ENCODE assay signal across 8 mouse cellular contexts in the genomic region with DNA sequence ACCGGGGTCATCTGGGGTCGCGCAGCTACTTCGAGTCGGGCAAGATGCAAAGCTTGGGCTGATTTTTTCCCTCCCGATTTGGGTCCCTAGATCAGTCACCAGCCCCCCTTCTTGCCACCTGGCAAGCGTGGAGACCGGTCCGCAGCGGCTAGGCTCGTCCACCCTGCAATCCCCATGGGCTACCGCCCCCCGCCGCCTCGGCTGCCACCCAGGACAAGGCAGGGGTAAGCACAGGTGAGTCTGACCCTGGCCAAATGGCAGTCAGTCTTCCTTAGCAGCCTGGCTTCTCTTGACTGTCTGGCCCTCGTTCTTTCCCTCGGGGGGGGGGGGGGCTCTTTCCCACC. TPM values are rescaled to one million over a fixed set of nuclear protein-coding genes. Genes with fewer than 3 reads are reported as not detected.
DNase-seq lines count a peak whose midpoint lies in the region; ATAC-seq and TF ChIP-seq lines count a peak whose summit lies in the region.
"Had no signal": no experiment of that assay in that cellular context is flagged by ENCODE, and none has a peak within 500 bp of the region (broad histone marks: within the 10 kb centered on the region; RNA-seq: fewer than 3 reads in every experiment).

No protein-coding gene starts in this region.

- H3K9ac ChIP-seq in lung, postnatal 0 days (replicated peaks; ENCODE audit: low read depth): 0 out of 2 replicates have a peak overlapping the region, but pooled peaks have one; percentile 13
- H3K9ac ChIP-seq in forebrain, embryonic 14.5 days (ENCODE audit: low read length): peak overlapping the region; percentile 70
- H3K9ac ChIP-seq in limb, embryonic 13.5 days: peak overlapping the region; percentile 64; the same call in 1 of the 2 replicates
- H3K9ac ChIP-seq in stomach, embryonic 15.5 days: peak overlapping the region; percentile 39; the same call in 1 of the 2 replicates

- no peaks in the 10 kb centered on the region; the same call in 1 of the 2 replicates for H3K27me3 ChIP-seq in lung, postnatal 0 days (replicated peaks; ENCODE audit: insufficient read depth, low read length)
- no peaks in the 10 kb centered on the region for H3K27me3 ChIP-seq in forebrain, embryonic 14.5 days (replicated peaks; ENCODE audit: control insufficient read depth, insufficient read depth, low read length)
- H3K27me3 ChIP-seq in limb, embryonic 13.5 days: peaks cover 46% of the 10 kb centered on the region
- 0 out of 2 replicates have a peak, but pooled peaks cover 9% of the 10 kb centered on the region for H3K27me3 ChIP-seq in stomach, embryonic 15.5 days (replicated peaks)

- H3K27ac ChIP-seq in lung, postnatal 0 days (ENCODE audit: low read length): no peak overlapping the region
- no peak overlapping the region for H3K27ac ChIP-seq in forebrain, embryonic 14.5 days (ENCODE audit: low read depth, low read length)
- H3K27ac ChIP-seq in limb, embryonic 13.5 days: no peak overlapping the region
- H3K27ac ChIP-seq in stomach, embryonic 15.5 days: no peak overlapping the region
- H3K27ac ChIP-seq: macrophage had no signal

- H3K4me1 ChIP-seq in lung, postnatal 0 days (ENCODE audit: insufficient read depth, low read depth, low read length): no peaks in the 10 kb centered on the region; the same call in 1 of the 2 replicates
- peaks cover 6% of the 10 kb centered on the region; the same call in 1 of the 2 replicates for H3K4me1 ChIP-seq in forebrain, embryonic 14.5 days (ENCODE audit: control insufficient read depth, insufficient read depth, low read length)
- H3K4me1 ChIP-seq in limb, embryonic 13.5 days: no peaks in the 10 kb centered on the region
- peaks cover 7% of the 10 kb centered on the region for H3K4me1 ChIP-seq in stomach, embryonic 15.5 days

- ATAC-seq in lung, postnatal 0 days: peak; percentile 45
- peak; percentile 49 for ATAC-seq in forebrain, embryonic 14.5 days
- ATAC-seq in limb, embryonic 13.5 days (ENCODE audit: low FRiP score, low read depth): peak; percentile 29; the same call in 1 of the 2 replicates
- ATAC-seq in stomach, embryonic 15.5 days (ENCODE audit: insufficient read depth, low FRiP score, low read depth): 0 out of 2 replicates have a peak, but pooled peaks have one; percentile 19

- peak overlapping the region; percentile 75 for H3K4me2 ChIP-seq in lung, postnatal 0 days (replicated peaks; ENCODE audit: low read depth, low read length)
- H3K4me2 ChIP-seq in forebrain, embryonic 14.5 days (ENCODE audit: low read length): peak overlapping the region; percentile 93
- H3K4me2 ChIP-seq in limb, embryonic 13.5 days (replicated peaks): peak overlapping the region; percentile 91
- peak overlapping the region; percentile 91 for H3K4me2 ChIP-seq in stomach, embryonic 15.5 days

- H3K9me3 ChIP-seq in lung, postnatal 0 days (ENCODE audit: low read length): no peaks in the 10 kb centered on the region
- no peaks in the 10 kb centered on the region for H3K9me3 ChIP-seq in forebrain, embryonic 14.5 days (replicated peaks; ENCODE audit: control insufficient read depth, low read length)
- no peaks in the 10 kb centered on the region for H3K9me3 ChIP-seq in limb, embryonic 13.5 days
- no peaks in the 10 kb centered on the region for H3K9me3 ChIP-seq in stomach, embryonic 15.5 days

- H3K36me3 ChIP-seq in lung, postnatal 0 days (ENCODE audit: insufficient read depth, low read length): no peaks in the 10 kb centered on the region
- H3K36me3 ChIP-seq in forebrain, embryonic 14.5 days (ENCODE audit: control insufficient read depth, insufficient read depth, low read length): no peaks in the 10 kb centered on the region
- no peaks in the 10 kb centered on the region for H3K36me3 ChIP-seq in limb, embryonic 13.5 days
- H3K36me3 ChIP-seq in stomach, embryonic 15.5 days: no peaks in the 10 kb centered on the region

- WGBS in lung, postnatal 0 days: 1% methylated on average over 16 of the region's 17 CpGs
- under 1% methylated on average over 17 of the region's 17 CpGs for WGBS in forebrain, embryonic 14.5 days
- WGBS in limb, embryonic 13.5 days: 0% methylated on average over 17 of the region's 17 CpGs
- 0% methylated on average over 17 of the region's 17 CpGs for WGBS in stomach, embryonic 15.5 days

- no peak for DNase-seq in lung, postnatal 0 days (ENCODE audit: low spot score)
- no peak for DNase-seq in lung, postnatal 14 days
- DNase-seq in forebrain, embryonic 14.5 days (ENCODE audit: low spot score): no peak
- no peak for DNase-seq in right cerebral cortex, postnatal 25 days
- no peak for DNase-seq in thymus, adult 18-20 months

- no peak for TF ChIP-seq CTCF in lung, postnatal 0 days (IDR thresholded peaks at IDR 0.05)

- no peak for TF ChIP-seq EP300 in lung, postnatal 0 days (IDR thresholded peaks at IDR 0.05)

- H3K4me3 ChIP-seq in lung, postnatal 0 days (ENCODE audit: low read depth, low read length): peak overlapping the region; percentile 36
- peak overlapping the region; percentile 45 for H3K4me3 ChIP-seq in forebrain, embryonic 14.5 days (ENCODE audit: low read depth, low read length)
- H3K4me3 ChIP-seq in limb, embryonic 13.5 days: peak overlapping the region; percentile 55
- peak overlapping the region; percentile 51 for H3K4me3 ChIP-seq in stomach, embryonic 15.5 days (replicated peaks)

RNA-seq across cellular contexts. Expression of a gene that starts 0.8 kb away (rescaled TPM):
- polyA plus RNA-seq in lung, postnatal 0 days (2015; fragmentation: Nextera tagmentation; extraction: Ambion mirVana): 0.85 and 1.4 TPM in 2 replicates
- polyA plus RNA-seq in forebrain, embryonic 14.5 days (2014; fragmentation: Nextera tagmentation; extraction: Ambion mirVana): 19.0 and 25.3 TPM in 2 replicates
- 3.5 and 4.0 TPM in 2 replicates for polyA plus RNA-seq in limb, embryonic 13.5 days (2015; fragmentation: Nextera tagmentation; extraction: Ambion mirVana)
- 1.6 and 1.7 TPM in 2 replicates for polyA plus RNA-seq in stomach, embryonic 15.5 days (2015; fragmentation: Nextera tagmentation; extraction: Ambion mirVana)
- polyA plus RNA-seq: macrophage had no signal

RNA-seq across cellular contexts. Expression of a gene that starts 0.9 kb away (rescaled TPM):
- 0.87 and 1.2 TPM in 2 replicates for polyA plus RNA-seq in lung, postnatal 0 days (2015; fragmentation: Nextera tagmentation; extraction: Ambion mirVana)
- 0.63 and 0.86 TPM in 2 replicates for polyA plus RNA-seq in forebrain, embryonic 14.5 days (2014; fragmentation: Nextera tagmentation; extraction: Ambion mirVana)
- 1.1 TPM in 2 replicates for polyA plus RNA-seq in limb, embryonic 13.5 days (2015; fragmentation: Nextera tagmentation; extraction: Ambion mirVana)
- 0.80 and 1.2 TPM in 2 replicates for polyA plus RNA-seq in stomach, embryonic 15.5 days (2015; fragmentation: Nextera tagmentation; extraction: Ambion mirVana)

RNA-seq across cellular contexts. Expression of a gene that starts 44.1 kb away (rescaled TPM):
- 0.51 and 0.76 TPM in 2 replicates for polyA plus RNA-seq in lung, postnatal 0 days (2015; fragmentation: Nextera tagmentation; extraction: Ambion mirVana)
- 20.8 and 22.1 TPM in 2 replicates for polyA plus RNA-seq in forebrain, embryonic 14.5 days (2014; fragmentation: Nextera tagmentation; extraction: Ambion mirVana)
- 1.00 and 1.2 TPM in 2 replicates for polyA plus RNA-seq in limb, embryonic 13.5 days (2015; fragmentation: Nextera tagmentation; extraction: Ambion mirVana)
- polyA plus RNA-seq in stomach, embryonic 15.5 days (2015; fragmentation: Nextera tagmentation; extraction: Ambion mirVana): 0.70 and 0.81 TPM in 2 replicates
- polyA plus RNA-seq: macrophage had no signal

Comparison
In these comparisons a context has a peak if more than half of its experiments do, and no peak if none do; other contexts are left out.
1. H3K9ac ChIP-seq: peak in every context shown above with its lines; median percentile 70 in forebrain, embryonic 14.5 days; 64 in limb, embryonic 13.5 days; 39 in stomach, embryonic 15.5 days; 13 in lung, postnatal 0 days.
2. RNA of a gene that starts 44.1 kb away (polyA plus RNA-seq): 20.8 to 22.1 TPM in forebrain, embryonic 14.5 days; 1.00 to 1.2 TPM in limb, embryonic 13.5 days, 0.70 to 0.81 TPM in stomach, embryonic 15.5 days and 0.51 to 0.76 TPM in lung, postnatal 0 days; every median in the first group is over 10 times any median in the second.
3. Peak in every context shown above with its lines, with median percentiles within 50 percentile points of each other: ATAC-seq, H3K4me2 ChIP-seq and H3K4me3 ChIP-seq.